Mouse (Mus musculus): ENCODE results near the gene Lyst. TPM values are rescaled to one million over a fixed set of nuclear protein-coding genes. Genes with fewer than 3 reads are reported as not detected.

Lyst gene
- polyA plus RNA-seq, 1 experiment: 7.3 TPM

Other genes with a start within 250 kb of the Lyst start
- gene Gpr137b, start 196.4 kb upstream of the Lyst start, polyA plus RNA-seq (2012; rRNA removed): 30.9 and 45.6 TPM in 2 replicates
- gene Nid1, start 152.8 kb upstream of the Lyst start, polyA plus RNA-seq (2012; rRNA removed): 229 and 236 TPM in 2 replicates
- 2.0 and 2.4 TPM in 2 replicates for gene Gng4, start 193.7 kb downstream of the Lyst start, polyA plus RNA-seq (2012; rRNA removed)

Measured in gonadal fat pad, adult 2 months (tissue).